Mouse (Mus musculus) granulocyte monocyte progenitor cell, adult 5-6 weeks (primary cell): ENCODE data around the gene Pth2r. TPM values are rescaled to one million over a fixed set of nuclear protein-coding genes. Genes with fewer than 3 reads are reported as not detected.

Experiments used
- total RNA-seq, 2 experiments: library from RNA; stranded (forward) in 1 of 2; stranded (reverse) in 1 of 2; fragments of 200-712, 200-1000 nt in 1 of 2; fragments of >200 nt in 1 of 2; fragmentation: Nextera tagmentation in 1 of 2; gene quantifications; 2 replicates each; pipeline ENCODE4 v1.2.3; 2014 to 2017

The Pth2r gene
- total RNA-seq, 2 experiments from 2014 or later = not detected

Other genes starting within 250 kb of the Pth2r start
- gene Akr1cl, start 249.3 kb upstream of the Pth2r start, total RNA-seq (2014; fragmentation: Nextera tagmentation) = not detected in 2 replicates
- gene Akr1cl, start 249.3 kb upstream of the Pth2r start, total RNA-seq (2017) = not detected in 2 replicates
- not detected in 2 replicates for gene Cryge, start 230.9 kb upstream of the Pth2r start, total RNA-seq (2014; fragmentation: Nextera tagmentation)
- gene Cryge, start 230.9 kb upstream of the Pth2r start, total RNA-seq (2017) = not detected in 2 replicates
- gene Crygd, start 218.6 kb upstream of the Pth2r start, total RNA-seq (2014; fragmentation: Nextera tagmentation) = not detected in 2 replicates
- not detected in 2 replicates for gene Crygd, start 218.6 kb upstream of the Pth2r start, total RNA-seq (2017)
- gene Crygc, start 208.4 kb upstream of the Pth2r start, total RNA-seq (2014; fragmentation: Nextera tagmentation) = not detected in 2 replicates
- not detected in 2 replicates for gene Crygc, start 208.4 kb upstream of the Pth2r start, total RNA-seq (2017)
- gene Crygb, start 199.8 kb upstream of the Pth2r start, total RNA-seq (2014; fragmentation: Nextera tagmentation) = not detected in 2 replicates
- not detected in 2 replicates for gene Crygb, start 199.8 kb upstream of the Pth2r start, total RNA-seq (2017)
- gene Cryga, start 178.7 kb upstream of the Pth2r start, total RNA-seq (2014; fragmentation: Nextera tagmentation) = not detected in 2 replicates
- gene Cryga, start 178.7 kb upstream of the Pth2r start, total RNA-seq (2017) = 0.73 TPM in 1 of 2 replicates, not detected in the other
- not detected in 2 replicates for gene Gm28845, start 162.5 kb upstream of the Pth2r start, total RNA-seq (2014; fragmentation: Nextera tagmentation)
- gene Gm28845, start 162.5 kb upstream of the Pth2r start, total RNA-seq (2017) = not detected in 2 replicates
- 0.70 TPM in 1 of 2 replicates, not detected in the other for gene D630023F18Rik, start 158.8 kb upstream of the Pth2r start, total RNA-seq (2014; fragmentation: Nextera tagmentation)
- 1.3 and 2.3 TPM in 2 replicates for gene D630023F18Rik, start 158.8 kb upstream of the Pth2r start, total RNA-seq (2017)
- gene Idh1, start 95.6 kb upstream of the Pth2r start, total RNA-seq (2014; fragmentation: Nextera tagmentation) = 98.5 and 119 TPM in 2 replicates
- 214 and 218 TPM in 2 replicates for gene Idh1, start 95.6 kb upstream of the Pth2r start, total RNA-seq (2017)
- gene Pikfyve, start 95.4 kb upstream of the Pth2r start, total RNA-seq (2014; fragmentation: Nextera tagmentation) = 23.0 and 26.7 TPM in 2 replicates
- 27.9 and 29.8 TPM in 2 replicates for gene Pikfyve, start 95.4 kb upstream of the Pth2r start, total RNA-seq (2017)